In genomic region chr17:27707954-27708661, GRCm38 (mm10) we compare ENCODE assay signal across 10 mouse cellular contexts. TPM values are rescaled to one million over a fixed set of nuclear protein-coding genes. Genes with fewer than 3 reads are reported as not detected.
DNase-seq lines count a peak whose midpoint lies in the region; ATAC-seq and TF ChIP-seq lines count a peak whose summit lies in the region.
"Had no signal": no experiment of that assay in that cellular context is flagged by ENCODE, and none has a peak within 500 bp of the region (broad histone marks: within the 10 kb centered on the region; RNA-seq: fewer than 3 reads in every experiment).

No protein-coding gene starts in this region.

- H3K36me3 ChIP-seq in hindbrain, embryonic 16.5 days (ENCODE audit: control insufficient read depth, insufficient read depth, low read length) = no peaks in the 10 kb centered on the region
- no peaks in the 10 kb centered on the region for H3K36me3 ChIP-seq in liver, embryonic 12.5 days
- H3K36me3 ChIP-seq in neural tube, embryonic 12.5 days = no peaks in the 10 kb centered on the region

- no peaks in the 10 kb centered on the region for H3K9me3 ChIP-seq in hindbrain, embryonic 16.5 days (ENCODE audit: control insufficient read depth, low read length)
- no peaks in the 10 kb centered on the region for H3K9me3 ChIP-seq in liver, embryonic 12.5 days (replicated peaks)
- H3K9me3 ChIP-seq in neural tube, embryonic 12.5 days = no peaks in the 10 kb centered on the region

- H3K27me3 ChIP-seq in hindbrain, embryonic 16.5 days (replicated peaks; ENCODE audit: control insufficient read depth, insufficient read depth, low read length) = no peaks in the 10 kb centered on the region
- H3K27me3 ChIP-seq in liver, embryonic 12.5 days (replicated peaks) = peaks cover 63% of the 10 kb centered on the region
- H3K27me3 ChIP-seq in neural tube, embryonic 12.5 days (replicated peaks) = peaks cover 27% of the 10 kb centered on the region

- no peak for TF ChIP-seq POLR2A in bone marrow macrophage, adult 2 months (IDR thresholded peaks at IDR 0.05; ENCODE audit: borderline replicate concordance, low read depth, low read length)

- no peak for TF ChIP-seq CTCF in bone marrow macrophage, adult 2 months (IDR thresholded peaks at IDR 0.05; ENCODE audit: low read depth, low read length)

- H3K4me1 ChIP-seq in bone marrow macrophage, adult 2 months (ENCODE audit: control insufficient read depth, insufficient read depth, low read length) = peaks cover 3% of the 10 kb centered on the region; the same call in 1 of the 2 replicates
- H3K4me1 ChIP-seq in hindbrain, embryonic 16.5 days (ENCODE audit: control insufficient read depth, insufficient read depth, low read depth, low read length) = peaks cover 6% of the 10 kb centered on the region
- peaks cover 19% of the 10 kb centered on the region for H3K4me1 ChIP-seq in liver, embryonic 12.5 days
- H3K4me1 ChIP-seq in neural tube, embryonic 12.5 days = peaks cover 5% of the 10 kb centered on the region

- 8% methylated on average over 24 of the region's 25 CpGs for WGBS in hindbrain, embryonic 16.5 days
- WGBS in liver, embryonic 12.5 days (ENCODE audit: insufficient replicate concordance) = 3% methylated on average over 25 of the region's 25 CpGs
- 4% methylated on average over 25 of the region's 25 CpGs for WGBS in neural tube, embryonic 12.5 days

- no peak overlapping the region for H3K27ac ChIP-seq in bone marrow macrophage, adult 2 months (ENCODE audit: insufficient read depth, low read depth, low read length)
- H3K27ac ChIP-seq in hindbrain, embryonic 16.5 days (ENCODE audit: low read depth, low read length) = peak overlapping the region; percentile 48; the same call in 1 of the 2 replicates
- H3K27ac ChIP-seq in liver, embryonic 12.5 days = no peak overlapping the region
- H3K27ac ChIP-seq in neural tube, embryonic 12.5 days = no peak overlapping the region

- H3K4me3 ChIP-seq in bone marrow macrophage, adult 2 months (ENCODE audit: insufficient read depth, low read length) = 0 out of 2 replicates have a peak overlapping the region, but pooled peaks have one; percentile 13
- H3K4me3 ChIP-seq in hindbrain, embryonic 16.5 days (ENCODE audit: low read length) = peak overlapping the region; percentile 22; the same call in 1 of the 2 replicates
- H3K4me3 ChIP-seq in liver, embryonic 12.5 days = peak overlapping the region; percentile 34
- peak overlapping the region; percentile 11; the same call in 1 of the 2 replicates for H3K4me3 ChIP-seq in neural tube, embryonic 12.5 days

- H3K4me2 ChIP-seq in hindbrain, embryonic 16.5 days (ENCODE audit: low read length) = peak overlapping the region; percentile 48
- peak overlapping the region; percentile 65 for H3K4me2 ChIP-seq in liver, embryonic 12.5 days
- H3K4me2 ChIP-seq in neural tube, embryonic 12.5 days (replicated peaks) = peak overlapping the region; percentile 62

- H3K9ac ChIP-seq in hindbrain, embryonic 16.5 days (ENCODE audit: low read depth, low read length) = peak overlapping the region; percentile 45; the same call in 1 of the 2 replicates
- 0 out of 2 replicates have a peak overlapping the region, but pooled peaks have one; percentile 6 for H3K9ac ChIP-seq in liver, embryonic 12.5 days
- 0 out of 2 replicates have a peak overlapping the region, but pooled peaks have one; percentile 35 for H3K9ac ChIP-seq in neural tube, embryonic 12.5 days

- peak; percentile 93 to 95 for DNase-seq in cerebellum, postnatal 10 days
- DNase-seq in cerebellum, adult 18-20 months = no peak
- peak; percentile 43 for DNase-seq in gastrocnemius, adult 18-20 months (ENCODE audit: low spot score)
- peak; percentile 86 for DNase-seq in thymus, postnatal 4 days

- ATAC-seq in hindbrain, embryonic 16.5 days = peak; percentile 84
- ATAC-seq in liver, embryonic 12.5 days = peak; percentile 81
- peak; percentile 88 for ATAC-seq in neural tube, embryonic 12.5 days (ENCODE audit: low FRiP score, low read depth)

RNA-seq across cellular contexts. Expression of gene Spdef, which starts 20.6 kb away (rescaled TPM):
- not detected in 2 replicates for polyA plus RNA-seq in bone marrow macrophage, adult 2 months (2012; ENCODE audit: insufficient read depth, insufficient read length, missing spikeins)
- not detected for total RNA-seq in gastrocnemius, adult 18-20 months (2021)
- polyA plus RNA-seq in hindbrain, embryonic 16.5 days (2015; fragmentation: Nextera tagmentation; extraction: Ambion mirVana) = 0.60 and 1.6 TPM in 2 replicates
- not detected in 2 replicates for polyA plus RNA-seq in liver, embryonic 12.5 days (2016; fragmentation: Nextera tagmentation; extraction: Ambion mirVana)
- 0.13 and 0.33 TPM in 2 replicates for polyA plus RNA-seq in neural tube, embryonic 12.5 days (2016; fragmentation: Nextera tagmentation; extraction: Ambion mirVana)
- total RNA-seq: neutrophil, adult 5-6 weeks had no signal
- polyA plus RNA-seq: C2C12 had no signal

RNA-seq across cellular contexts. Expression of gene Pacsin1, which starts 52.8 kb away (rescaled TPM):
- polyA plus RNA-seq in bone marrow macrophage, adult 2 months (2012; ENCODE audit: insufficient read depth, insufficient read length, missing spikeins) = not detected in 2 replicates
- total RNA-seq in gastrocnemius, adult 18-20 months (2021) = under 1 TPM in 1 of 2 experiments, not detected in 1; 0.33 TPM
- 67.0 and 77.9 TPM in 2 replicates for polyA plus RNA-seq in hindbrain, embryonic 16.5 days (2015; fragmentation: Nextera tagmentation; extraction: Ambion mirVana)
- 0.20 and 0.48 TPM in 2 replicates for polyA plus RNA-seq in liver, embryonic 12.5 days (2016; fragmentation: Nextera tagmentation; extraction: Ambion mirVana)
- polyA plus RNA-seq in neural tube, embryonic 12.5 days (2016; fragmentation: Nextera tagmentation; extraction: Ambion mirVana) = 11.6 and 13.4 TPM in 2 replicates
- polyA plus RNA-seq: C2C12 had no signal

Comparison
In these comparisons a context has a peak if more than half of its experiments do, and no peak if none do; other contexts are left out.
1. DNase-seq: peak in cerebellum, postnatal 10 days (2 of 2), gastrocnemius, adult 18-20 months (single experiment) and thymus, postnatal 4 days (single experiment); none in cerebellum, adult 18-20 months (0 of 2).
2. Peak in every context shown above with its lines, with median percentiles within 50 percentile points of each other: H3K4me3 ChIP-seq, ATAC-seq, H3K4me2 ChIP-seq and H3K9ac ChIP-seq.